Mouse (Mus musculus): ENCODE data around the gene Gm4778. TPM values are rescaled to one million over a fixed set of nuclear protein-coding genes. Genes with fewer than 3 reads are reported as not detected.
"Not testable (repeated sequence)": the region's sequence is repeated elsewhere in the genome, so short reads cannot be mapped to it uniquely, and the experiment has no call there.

Gm4778 gene
- polyA plus RNA-seq (2012; rRNA removed), result not detected in 2 replicates

DNA sequence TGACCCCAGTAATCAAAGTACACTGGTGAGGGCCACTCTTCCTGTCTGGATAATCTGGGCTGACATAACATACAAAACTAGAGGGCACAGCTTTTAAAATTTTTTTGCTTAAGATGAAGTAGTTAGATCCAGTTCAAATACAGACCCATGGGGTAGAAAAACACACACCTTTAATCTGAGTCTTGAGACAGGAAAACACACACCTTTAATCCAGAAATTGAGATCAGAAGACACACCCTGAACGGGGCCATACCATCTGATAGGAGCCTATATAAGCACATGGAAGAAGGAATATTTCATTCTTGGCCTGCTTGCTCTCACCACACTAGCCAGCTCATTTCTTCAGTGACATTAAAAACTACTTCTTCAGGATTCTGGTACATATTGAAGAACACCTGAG is at the start of gene Gm4778:
TSS of gene Gm4778 (plus strand) at position 301 of the 400 bp plus-strand sequence.
- not testable (repeated sequence) for DNase-seq; H3K36me3 ChIP-seq (ENCODE audit: control insufficient read depth, insufficient read depth, low read length); H3K27me3 ChIP-seq (replicated peaks; ENCODE audit: control insufficient read depth, insufficient read depth, low read length); H3K4me3 ChIP-seq (ENCODE audit: insufficient read depth, low read depth, low read length); H3K27ac ChIP-seq (ENCODE audit: insufficient read depth, low read depth, low read length); H3K4me1 ChIP-seq (ENCODE audit: control insufficient read depth, insufficient read depth, low read length)
- 93% methylated on average over 1 of the region's 1 CpGs for WGBS

DNA sequence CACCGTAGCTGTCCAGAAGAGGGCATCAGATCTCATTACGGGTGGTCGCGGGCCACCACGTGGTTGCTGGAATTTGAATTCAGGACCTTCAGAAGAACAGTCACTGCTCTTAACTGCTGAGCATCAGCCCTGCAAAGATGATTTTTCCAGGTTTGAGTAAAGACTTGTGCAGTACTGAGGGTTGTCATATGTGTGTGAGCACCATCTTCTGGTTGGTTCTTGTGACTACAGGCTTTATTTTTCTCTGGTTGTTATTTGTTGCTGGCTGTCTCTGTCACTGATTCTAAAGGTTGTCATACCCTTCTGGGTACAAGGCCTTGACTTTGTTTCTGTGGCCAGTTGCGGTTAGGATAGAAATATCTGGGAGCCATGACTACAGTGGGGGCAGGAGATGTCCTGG is 3.2 kb upstream of the Gm4778 start:
- DNase-seq, result peak; percentile 36
- TF ChIP-seq CTCF (conservative IDR thresholded peaks at IDR 0.05; ENCODE audit: insufficient read depth, insufficient read length, low read depth, low read length), result 0 out of 2 replicates have a peak, but pooled peaks have one; percentile 21
- TF ChIP-seq POLR2A (IDR thresholded peaks at IDR 0.05; ENCODE audit: low read depth, low read length), result no peak
- Histone ChIP-seq H3K36me3 (ENCODE audit: control insufficient read depth, insufficient read depth, low read length) (no peaks in the 10 kb centered on the region), H3K27me3 (replicated peaks; ENCODE audit: control insufficient read depth, insufficient read depth, low read length) (no peaks in the 10 kb centered on the region), H3K4me3 (ENCODE audit: insufficient read depth, low read depth, low read length) (no peak overlapping the region), H3K27ac (ENCODE audit: insufficient read depth, low read depth, low read length) (no peak overlapping the region), H3K4me1 (ENCODE audit: control insufficient read depth, insufficient read depth, low read length) (no peaks in the 10 kb centered on the region)
- WGBS, result 44% methylated on average over 6 of the region's 6 CpGs

DNA sequence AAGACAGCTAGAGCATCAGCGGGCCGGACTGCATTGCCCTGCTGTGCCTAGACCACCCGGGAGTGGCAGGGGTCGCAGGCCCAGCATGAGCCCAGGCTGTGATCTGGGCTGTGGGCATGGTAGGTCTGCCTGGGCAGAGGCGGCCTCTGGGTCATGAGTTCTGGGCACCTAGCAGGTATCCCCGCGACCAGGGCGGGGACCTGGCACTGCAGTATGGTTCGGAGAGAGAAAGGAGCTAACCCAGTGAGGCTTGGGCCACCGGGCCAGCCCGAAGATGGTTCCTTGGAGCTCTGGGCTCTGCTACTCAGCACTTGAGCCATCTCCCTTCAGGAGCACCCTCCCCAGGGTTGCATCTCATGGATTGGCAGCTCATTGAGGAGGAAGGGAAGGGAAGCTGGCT is 12.2 kb downstream of the Gm4778 start:
- TF ChIP-seq CTCF (conservative IDR thresholded peaks at IDR 0.05; ENCODE audit: insufficient read depth, insufficient read length, low read depth, low read length), result no peak
- no peak for TF ChIP-seq POLR2A (IDR thresholded peaks at IDR 0.05; ENCODE audit: low read depth, low read length)
- H3K27ac ChIP-seq (ENCODE audit: insufficient read depth, low read depth, low read length), result no peak overlapping the region
- WGBS, result 72% methylated on average over 11 of the region's 11 CpGs
- H3K4me1 ChIP-seq (ENCODE audit: control insufficient read depth, insufficient read depth, low read length), result no peaks in the 10 kb centered on the region
- DNase-seq, result no peak
- no peaks in the 10 kb centered on the region for H3K36me3 ChIP-seq (ENCODE audit: control insufficient read depth, insufficient read depth, low read length)
- no peaks in the 10 kb centered on the region for H3K27me3 ChIP-seq (replicated peaks; ENCODE audit: control insufficient read depth, insufficient read depth, low read length)
- no peak overlapping the region for H3K4me3 ChIP-seq (ENCODE audit: insufficient read depth, low read depth, low read length)

DNA sequence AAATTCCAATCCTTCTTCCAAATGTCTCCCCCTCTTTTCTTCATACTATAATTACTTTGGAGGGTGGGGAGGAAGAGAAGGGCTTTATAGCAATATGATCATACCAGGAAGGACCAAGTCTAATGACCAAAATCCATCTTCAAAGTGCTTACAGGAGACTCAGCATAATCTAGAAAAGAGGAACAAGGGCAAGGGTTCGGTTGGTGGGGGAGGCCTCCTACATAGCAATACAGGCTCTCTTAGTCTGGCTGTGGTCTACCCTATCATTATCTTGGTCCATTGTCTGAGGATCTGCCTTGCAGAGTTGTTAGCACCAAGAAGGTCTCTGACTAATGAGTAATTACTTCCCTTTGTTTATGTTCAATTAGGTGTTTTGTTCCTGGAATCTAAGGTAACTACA is 41.6 kb downstream of the Gm4778 start:
- DNase-seq, result no peak
- no peak overlapping the region for H3K4me3 ChIP-seq (ENCODE audit: insufficient read depth, low read depth, low read length)
- WGBS, result 88% methylated on average over 1 of the region's 1 CpGs
- no peaks in the 10 kb centered on the region for H3K36me3 ChIP-seq (ENCODE audit: control insufficient read depth, insufficient read depth, low read length)
- H3K27ac ChIP-seq (ENCODE audit: insufficient read depth, low read depth, low read length), result no peak overlapping the region
- no peaks in the 10 kb centered on the region for H3K27me3 ChIP-seq (replicated peaks; ENCODE audit: control insufficient read depth, insufficient read depth, low read length)
- no peaks in the 10 kb centered on the region for H3K4me1 ChIP-seq (ENCODE audit: control insufficient read depth, insufficient read depth, low read length)
- TF ChIP-seq CTCF (conservative IDR thresholded peaks at IDR 0.05; ENCODE audit: insufficient read depth, insufficient read length, low read depth, low read length) (no peak), POLR2A (IDR thresholded peaks at IDR 0.05; ENCODE audit: low read depth, low read length) (no peak)

GRCm38 (mm10) chr3:94306975-94307374 is 43.1 kb downstream of the Gm4778 start:
- peaks cover 3% of the 10 kb centered on the region; the same call in 1 of the 2 replicates for H3K4me1 ChIP-seq (ENCODE audit: control insufficient read depth, insufficient read depth, low read length)
- no peak for DNase-seq
- no peak overlapping the region for H3K4me3 ChIP-seq (ENCODE audit: insufficient read depth, low read depth, low read length)
- no peak overlapping the region for H3K27ac ChIP-seq (ENCODE audit: insufficient read depth, low read depth, low read length)
- no peaks in the 10 kb centered on the region for H3K27me3 ChIP-seq (replicated peaks; ENCODE audit: control insufficient read depth, insufficient read depth, low read length)
- TF ChIP-seq CTCF (conservative IDR thresholded peaks at IDR 0.05; ENCODE audit: insufficient read depth, insufficient read length, low read depth, low read length), result no peak
- no peak for TF ChIP-seq POLR2A (IDR thresholded peaks at IDR 0.05; ENCODE audit: low read depth, low read length)
- no peaks in the 10 kb centered on the region for H3K36me3 ChIP-seq (ENCODE audit: control insufficient read depth, insufficient read depth, low read length)

DNA sequence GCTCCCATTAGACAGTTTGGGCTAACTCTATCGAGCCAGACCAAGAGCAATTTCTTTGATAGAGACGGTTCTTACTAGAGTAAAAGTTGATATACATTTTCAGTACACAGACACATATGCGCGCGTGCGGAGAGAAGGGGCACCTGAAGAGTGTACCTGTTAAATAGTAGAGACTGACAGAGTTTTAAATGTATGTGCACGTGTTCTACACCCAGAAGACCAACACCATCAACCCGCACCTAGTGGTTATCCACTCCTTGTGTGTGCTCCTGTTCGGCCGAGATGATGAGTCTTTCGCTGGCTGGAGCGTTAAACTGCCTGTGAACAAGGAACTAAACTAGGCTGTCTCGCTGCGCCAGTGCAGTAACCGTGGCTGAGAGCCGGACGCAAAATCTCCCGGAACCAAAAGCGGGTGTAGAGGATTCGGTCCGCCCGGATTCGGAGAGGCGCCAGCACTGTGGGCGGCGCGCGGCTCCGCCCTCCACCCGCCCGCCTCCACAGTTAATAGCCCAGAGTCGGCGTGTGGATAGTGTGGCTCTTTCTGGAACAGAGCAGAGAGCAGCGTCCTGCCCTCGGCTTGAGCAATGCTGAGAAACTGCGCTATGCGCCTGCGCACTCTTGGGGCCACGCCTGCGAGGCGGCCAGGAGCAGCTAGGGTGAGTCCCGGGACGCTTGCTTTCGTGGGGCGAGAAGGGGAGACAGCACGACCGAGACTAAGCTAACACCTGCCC is 46.0 kb downstream of the Gm4778 start, which contains the start of gene Them4:
TSS of gene Them4 (plus strand) at position 457 of the 731 bp plus-strand sequence.
- no peaks in the 10 kb centered on the region for H3K27me3 ChIP-seq (replicated peaks; ENCODE audit: control insufficient read depth, insufficient read depth, low read length)
- WGBS, result 2% methylated on average over 47 of the region's 47 CpGs
- DNase-seq, result peak; percentile 99
- H3K27ac ChIP-seq (ENCODE audit: insufficient read depth, low read depth, low read length), result peak within 1 kb of the TSS; percentile 94
- no peaks in the 10 kb centered on the region for H3K36me3 ChIP-seq (ENCODE audit: control insufficient read depth, insufficient read depth, low read length)
- peak within 1 kb of the TSS; percentile 93 for H3K4me3 ChIP-seq (ENCODE audit: insufficient read depth, low read depth, low read length)
- H3K4me1 ChIP-seq (ENCODE audit: control insufficient read depth, insufficient read depth, low read length), result peaks cover 3% of the 10 kb centered on the region; the same call in 1 of the 2 replicates
- 0 out of 2 replicates have a peak, but pooled peaks have one; percentile 12 for TF ChIP-seq CTCF (conservative IDR thresholded peaks at IDR 0.05; ENCODE audit: insufficient read depth, insufficient read length, low read depth, low read length)
- TF ChIP-seq POLR2A (IDR thresholded peaks at IDR 0.05; ENCODE audit: low read depth, low read length), result peak; percentile 89

DNA sequence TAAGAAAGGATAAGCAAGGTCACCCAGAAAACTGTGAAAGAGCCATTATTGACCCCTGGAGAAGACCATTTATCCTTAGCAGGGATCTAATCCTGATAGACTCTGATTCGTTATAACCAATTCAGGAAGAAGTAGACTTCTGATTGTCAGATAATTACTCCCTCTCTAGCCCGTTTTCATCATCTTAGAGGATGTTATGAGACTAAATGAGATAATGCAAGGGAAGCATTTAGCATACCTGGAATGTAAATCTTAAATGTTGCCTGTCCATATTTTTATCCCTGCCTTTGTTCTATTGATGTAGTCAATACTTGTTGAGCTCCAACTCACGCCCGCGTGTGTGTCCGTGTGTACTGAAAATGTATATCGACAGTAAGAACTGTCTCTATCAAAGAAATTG is 46.7 kb downstream of the Gm4778 start:
- H3K36me3 ChIP-seq (ENCODE audit: control insufficient read depth, insufficient read depth, low read length), result no peaks in the 10 kb centered on the region
- peak overlapping the region; percentile 94 for H3K27ac ChIP-seq (ENCODE audit: insufficient read depth, low read depth, low read length)
- H3K4me3 ChIP-seq (ENCODE audit: insufficient read depth, low read depth, low read length), result peak overlapping the region; percentile 93
- DNase-seq, result no peak
- H3K27me3 ChIP-seq (replicated peaks; ENCODE audit: control insufficient read depth, insufficient read depth, low read length), result no peaks in the 10 kb centered on the region
- 31% methylated on average over 7 of the region's 7 CpGs for WGBS
- TF ChIP-seq POLR2A (IDR thresholded peaks at IDR 0.05; ENCODE audit: low read depth, low read length) (no peak), CTCF (conservative IDR thresholded peaks at IDR 0.05; ENCODE audit: insufficient read depth, insufficient read length, low read depth, low read length) (no peak)
- H3K4me1 ChIP-seq (ENCODE audit: control insufficient read depth, insufficient read depth, low read length), result peaks cover 3% of the 10 kb centered on the region; the same call in 1 of the 2 replicates

All from kidney, adult 2 months (tissue).